ENCODE assay signal across 8 mouse cellular contexts in genomic region chr3:32616006-32616330, GRCm38 (mm10). TPM values are rescaled to one million over a fixed set of nuclear protein-coding genes. Genes with fewer than 3 reads are reported as not detected.
A peak's percentile ranks its signal among the peaks of the same experiment; 100 is the strongest.
DNase-seq lines count a peak whose midpoint lies in the region; ATAC-seq and TF ChIP-seq lines count a peak whose summit lies in the region.

No protein-coding gene starts in this region.

- H3K36me3 ChIP-seq in kidney, postnatal 0 days (ENCODE audit: insufficient read depth, low read length), result no peaks in the 10 kb centered on the region
- no peaks in the 10 kb centered on the region for H3K36me3 ChIP-seq in myocyte (ENCODE audit: control insufficient read depth, insufficient read depth)

- no peak for TF ChIP-seq CTCF in kidney, postnatal 0 days (IDR thresholded peaks at IDR 0.05; ENCODE audit: low read depth)

- no peaks in the 10 kb centered on the region for H3K9me3 ChIP-seq in kidney, postnatal 0 days (replicated peaks; ENCODE audit: low read length)

- H3K4me2 ChIP-seq in kidney, postnatal 0 days (ENCODE audit: low read length), result peak overlapping the region; percentile 64
- H3K4me2 ChIP-seq in myocyte (ENCODE audit: low read depth), result peak overlapping the region; percentile 99

- 9% methylated on average over 13 of the region's 14 CpGs for WGBS in kidney, postnatal 0 days

- intact Hi-C loops in left cerebral cortex, postnatal 25 days (cut with DNase I), result no loop called here

- ATAC-seq in kidney, postnatal 0 days (replicated peaks; ENCODE audit: low FRiP score, low read depth), result no peak
- ATAC-seq in inflammation-experienced regulatory T-cells, adult 6 months, result peak; percentile 5

- H3K4me1 ChIP-seq in kidney, postnatal 0 days (replicated peaks; ENCODE audit: insufficient read depth, low read length), result no peaks in the 10 kb centered on the region
- H3K4me1 ChIP-seq in brown adipose tissue, adult 24 weeks (ENCODE audit: control insufficient read depth, insufficient read depth, insufficient read length, low read length), result no peaks in the 10 kb centered on the region; the same call in none of the 2 replicates

- peak overlapping the region; percentile 60 for H3K4me3 ChIP-seq in kidney, postnatal 0 days (replicated peaks; ENCODE audit: low read depth, low read length)
- H3K4me3 ChIP-seq in brown adipose tissue, adult 24 weeks (ENCODE audit: insufficient read depth, low read depth, low read length), result peak overlapping the region; percentile 80
- H3K4me3 ChIP-seq in myocyte, result peak overlapping the region; percentile 41

- H3K27me3 ChIP-seq in kidney, postnatal 0 days (ENCODE audit: insufficient read depth, low read length), result no peaks in the 10 kb centered on the region
- no peaks in the 10 kb centered on the region for H3K27me3 ChIP-seq in myocyte (ENCODE audit: control insufficient read depth, insufficient read depth, insufficient read length)

- DNase-seq in kidney, postnatal 0 days (ENCODE audit: low spot score), result no peak
- no peak for DNase-seq in kidney, postnatal 25 days
- DNase-seq in left cerebral cortex, postnatal 25 days (ENCODE audit: low spot score in 2 of 2), result no peak
- no peak for DNase-seq in cerebellum, adult 11 months
- no peak for DNase-seq in cerebellum, adult 11-12 months

- TF ChIP-seq POLR2A in myocyte (IDR thresholded peaks at IDR 0.05; ENCODE audit: insufficient read length, low read depth), result no peak

- H3ac ChIP-seq in myocyte (ENCODE audit: control insufficient read depth, insufficient read length), result peak overlapping the region; percentile 55

- peaks cover 18% of the 10 kb centered on the region for H3K79me2 ChIP-seq in myocyte (ENCODE audit: control insufficient read depth, insufficient read depth)

- H3K9ac ChIP-seq in kidney, postnatal 0 days (ENCODE audit: low read depth, low read length), result peak overlapping the region; percentile 78

- H3K27ac ChIP-seq in kidney, postnatal 0 days, result peak overlapping the region; percentile 72; the same call in 1 of the 2 replicates
- 0 out of 2 replicates have a peak overlapping the region, but pooled peaks have one; percentile 8 for H3K27ac ChIP-seq in brown adipose tissue, adult 24 weeks (replicated peaks; ENCODE audit: low read depth, low read length)

TF ChIP-seq in myocyte, 11 proteins besides CTCF, POLR2A, EP300 and RAD21:
- TF ChIP-seq REST (IDR thresholded peaks at IDR 0.05; ENCODE audit: insufficient read depth, insufficient read length) (no peak), USF1 (IDR thresholded peaks at IDR 0.05; ENCODE audit: low read depth) (no peak), SRF (IDR thresholded peaks at IDR 0.05; ENCODE audit: control insufficient read depth, insufficient read length, low read depth) (no peak), E2F4 (IDR thresholded peaks at IDR 0.05; ENCODE audit: insufficient read depth) (no peak), MYOD1 (IDR thresholded peaks at IDR 0.05; ENCODE audit: control insufficient read depth in 1 of 3, insufficient read length in 2 of 3, low read depth in 2 of 3) (no peak), CEBPB (IDR thresholded peaks at IDR 0.05; ENCODE audit: insufficient read depth, poor library complexity, severe bottlenecking) (no peak), TCF3 (IDR thresholded peaks at IDR 0.05; ENCODE audit: insufficient read length, low read depth) (no peak), TCF12 (IDR thresholded peaks at IDR 0.05; ENCODE audit: insufficient read depth, poor library complexity, severe bottlenecking) (no peak), POLR2AphosphoS2 (IDR thresholded peaks at IDR 0.05; ENCODE audit: insufficient read length, low read depth) (no peak), MYOG (IDR thresholded peaks at IDR 0.05; ENCODE audit: control insufficient read depth in 1 of 3, insufficient read depth in 1 of 3, insufficient read length in 2 of 3, low read depth in 2 of 3) (no peak), MAX (IDR thresholded peaks at IDR 0.05; ENCODE audit: low read depth) (no peak)

RNA-seq across cellular contexts. Expression of gene Gnb4, which starts 0.4 kb away (rescaled TPM):
- polyA plus RNA-seq in kidney, postnatal 0 days (2015; fragmentation: Nextera tagmentation; extraction: Ambion mirVana), result 40.0 and 41.0 TPM in 2 replicates
- 5.4 and 6.8 TPM in 2 replicates for polyA plus RNA-seq in brown adipose tissue, adult 24 weeks (2012; ENCODE audit: insufficient read depth, insufficient read length, missing spikeins)
- 10 to 100 TPM; 19.0 to 23.9 (median 22.6) TPM for polyA plus RNA-seq in inflammation-experienced regulatory T-cells, adult 6 months (2017; shearing (Covaris generic))
- 13.6 TPM for polyA plus RNA-seq in myocyte (2012; fragmentation: generic; extraction: Trizol)
- total RNA-seq in left cerebral cortex, postnatal 25 days (2021), result 10 to 100 TPM; 44.5 to 47.1 TPM
